Mouse (Mus musculus): Measurements from ENCODE around the gene Fam136a.

- TF ChIP-seq POLR2A (IDR thresholded peaks at IDR 0.05; ENCODE audit: insufficient read depth, low read length) (no peak), CTCF (IDR thresholded peaks at IDR 0.05; ENCODE audit: low read depth, low read length) (no peak), EP300 (IDR thresholded peaks at IDR 0.05; ENCODE audit: insufficient read depth, low read depth, low read length) (no peak)
Measured at GRCm38 (mm10) chr6:86325646-86326045, 39.8 kb upstream of the Fam136a start.

All from ES-Bruce4 (cell line).